Mouse (Mus musculus) neural tube, embryonic 11.5 days (tissue): ENCODE data around the gene Stk24. TPM values are rescaled to one million over a fixed set of nuclear protein-coding genes. Genes with fewer than 3 reads are reported as not detected.
A peak's percentile ranks its signal among the peaks of the same experiment; 100 is the strongest.

Experiments used
- ATAC-seq: fragments of 200-750 bp; cut with Nextera tagmentation; 2 replicates; pipeline ENCODE4 v1.8.0; 2017; ENCODE audit warnings: moderate number of reproducible peaks, mild to moderate bottlenecking, moderate TSS enrichment, moderate library complexity; ENCODE audit not compliant: insufficient read depth, low FRiP score, low TSS enrichment
- DNase-seq: peaks from one replicate; pipeline ENCODE4 v3.0.0-alpha.2; 2015; ENCODE audit warnings: low spot score
- H3K27ac ChIP-seq: fragments of 300-500 bp; sonication (generic); 2 replicates; pipeline ENCODE4 v1.5.1; 2014; ENCODE audit warnings: low read depth, mild to moderate bottlenecking, low read length
- H3K27me3 ChIP-seq: fragments of 300-500 bp; sonication (generic); 2 replicates; pipeline ENCODE4 v1.6.1; 2014; ENCODE audit warnings: mild to moderate bottlenecking, low read length, mixed read lengths; ENCODE audit not compliant: control insufficient read depth, insufficient read depth
- H3K36me3 ChIP-seq: fragments of 300-500 bp; sonication (generic); 2 replicates; pipeline ENCODE4 v1.6.1; 2014; ENCODE audit warnings: mild to moderate bottlenecking, low read length, moderate library complexity, mixed read lengths; ENCODE audit not compliant: control insufficient read depth, insufficient read depth
- H3K4me1 ChIP-seq: fragments of 300-500 bp; sonication (generic); 2 replicates; pipeline ENCODE4 v1.6.1; 2014; ENCODE audit warnings: low read length, mixed read lengths; ENCODE audit not compliant: control insufficient read depth, insufficient read depth
- H3K4me2 ChIP-seq: fragments of 300-500 bp; sonication (generic); 2 replicates; pipeline ENCODE4 v1.6.1; 2014; ENCODE audit warnings: low read depth, mild to moderate bottlenecking, moderate library complexity
- H3K4me3 ChIP-seq: fragments of 300-500 bp; sonication (generic); 2 replicates; pipeline ENCODE4 v1.5.1; 2014; ENCODE audit warnings: low read depth, low read length
- H3K9ac ChIP-seq: fragments of 300-500 bp; sonication (generic); 2 replicates; pipeline ENCODE4 v1.6.1; 2014; ENCODE audit warnings: mild to moderate bottlenecking, low read length
- H3K9me3 ChIP-seq: fragments of 300-500 bp; sonication (generic); 2 replicates; pipeline ENCODE4 v1.6.1; 2016; ENCODE audit warnings: low read length; ENCODE audit not compliant: control insufficient read depth
- WGBS: fragments of 180-500 bp; shearing (Covaris S2); extraction: QIAGEN DNeasy Blood & Tissue Kit; methylation state at CpG from one replicate; pipeline ENCODE4 v1.1.7; 2014; 5-methylcytosine and 5-hydroxymethylcytosine counted together
- polyA plus RNA-seq: library from polyadenylated mRNA; unstranded; fragments of >200 nt; fragmentation: Nextera tagmentation; extraction: Ambion mirVana; gene quantifications from 2 replicates; pipeline ENCODE4 v1.2.1, GENCODE M21; 2014

Gene Stk24
- polyA plus RNA-seq, 1 experiment from 2014 or later = 38.1 TPM

GRCm38 (mm10) chr14:121263912-121264311 lies 115.9 kb downstream of the Stk24 start:
- H3K36me3 ChIP-seq = no peaks in the 10 kb centered on the region
- no peaks in the 10 kb centered on the region for H3K4me1 ChIP-seq
- ATAC-seq (no peak), DNase-seq (no peak)
- H3K4me2 ChIP-seq = no peak overlapping the region
- WGBS = 96% methylated on average over 2 of the region's 2 CpGs
- no peak overlapping the region for H3K9ac ChIP-seq
- no peaks in the 10 kb centered on the region for H3K9me3 ChIP-seq
- no peak overlapping the region for H3K4me3 ChIP-seq
- H3K27ac ChIP-seq = no peak overlapping the region
- H3K27me3 ChIP-seq = no peaks in the 10 kb centered on the region

DNA sequence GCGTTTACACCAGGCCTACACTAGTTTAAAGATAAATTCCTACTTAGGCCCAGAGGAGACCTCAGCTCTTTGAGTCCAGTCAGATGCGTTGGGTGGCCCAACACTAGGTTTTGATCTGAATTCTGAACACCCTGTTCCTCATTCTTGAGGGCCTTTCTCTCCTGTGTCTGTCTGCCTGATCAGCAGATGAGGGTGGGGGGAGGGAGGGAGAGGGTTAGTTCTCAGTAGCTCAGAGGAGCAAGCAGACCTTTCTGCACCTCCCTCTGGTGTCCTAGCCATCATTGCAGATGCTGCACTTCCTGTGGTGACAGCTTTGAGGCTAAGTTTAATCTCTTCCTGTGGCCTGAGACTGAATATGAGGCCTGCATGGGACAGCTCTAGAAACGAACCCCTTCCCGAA lies 117.2 kb downstream of the Stk24 start:
- no peaks in the 10 kb centered on the region for H3K36me3 ChIP-seq
- ATAC-seq (no peak), DNase-seq (peak; percentile 21)
- H3K9ac ChIP-seq = no peak overlapping the region
- WGBS = 75% methylated on average over 4 of the region's 4 CpGs
- no peak overlapping the region for H3K4me3 ChIP-seq
- no peaks in the 10 kb centered on the region for H3K4me1 ChIP-seq
- no peak overlapping the region for H3K4me2 ChIP-seq
- no peaks in the 10 kb centered on the region for H3K27me3 ChIP-seq
- H3K9me3 ChIP-seq = no peaks in the 10 kb centered on the region
- H3K27ac ChIP-seq = no peak overlapping the region

- H3K9ac ChIP-seq = no peak overlapping the region
- no peaks in the 10 kb centered on the region for H3K9me3 ChIP-seq
- H3K4me2 ChIP-seq = no peak overlapping the region
- H3K27me3 ChIP-seq = no peaks in the 10 kb centered on the region
- DNase-seq (no peak), ATAC-seq (no peak)
- no peak overlapping the region for H3K4me3 ChIP-seq
- peaks cover 2% of the 10 kb centered on the region; the same call in 1 of the 2 replicates for H3K36me3 ChIP-seq
- no peak overlapping the region for H3K27ac ChIP-seq
- no peaks in the 10 kb centered on the region for H3K4me1 ChIP-seq
- 78% methylated on average over 5 of the region's 5 CpGs for WGBS
Observed at GRCm38 (mm10) chr14:121261229-121261879, 118.5 kb downstream of the Stk24 start.

GRCm38 (mm10) chr14:121259789-121260188 lies 120.0 kb downstream of the Stk24 start:
- Histone ChIP-seq H3K27ac (no peak overlapping the region), H3K27me3 (no peaks in the 10 kb centered on the region), H3K36me3 (peaks cover 2% of the 10 kb centered on the region; the same call in 1 of the 2 replicates), H3K4me3 (no peak overlapping the region), H3K9me3 (no peaks in the 10 kb centered on the region), H3K9ac (no peak overlapping the region), H3K4me2 (no peak overlapping the region), H3K4me1 (no peaks in the 10 kb centered on the region)
- WGBS = 59% methylated on average over 7 of the region's 7 CpGs
- DNase-seq (peak; percentile 71), ATAC-seq (peak; percentile 48; the same call in 1 of the 2 replicates)

DNA sequence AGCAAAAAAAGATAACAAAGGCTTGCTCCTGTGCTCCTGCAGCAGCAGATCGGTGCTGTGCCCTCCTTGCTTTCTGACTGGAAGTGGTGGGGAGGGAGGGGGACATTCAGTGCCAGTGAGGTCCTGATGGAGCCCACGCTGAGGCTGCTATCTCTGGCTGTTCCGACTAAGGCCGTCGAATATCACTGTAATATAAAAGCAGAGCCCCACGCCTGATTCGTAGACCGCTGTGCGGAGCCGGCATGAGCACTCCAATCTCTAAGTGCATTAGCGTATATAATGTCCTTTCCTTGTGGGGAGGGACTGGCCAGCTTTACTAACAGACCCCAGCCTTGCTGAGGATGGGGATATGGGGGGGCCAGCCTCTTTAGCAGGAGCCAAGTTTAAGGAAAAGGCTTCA lies 120.5 kb downstream of the Stk24 start:
- H3K4me2 ChIP-seq = no peak overlapping the region
- H3K27ac ChIP-seq = no peak overlapping the region
- peak; percentile 16; the same call in 1 of the 2 replicates for ATAC-seq
- no peak overlapping the region for H3K9ac ChIP-seq
- peaks cover 2% of the 10 kb centered on the region; the same call in 1 of the 2 replicates for H3K36me3 ChIP-seq
- H3K4me1 ChIP-seq = no peaks in the 10 kb centered on the region
- H3K9me3 ChIP-seq = no peaks in the 10 kb centered on the region
- H3K27me3 ChIP-seq = no peaks in the 10 kb centered on the region
- 77% methylated on average over 11 of the region's 11 CpGs for WGBS
- DNase-seq = no peak
- no peak overlapping the region for H3K4me3 ChIP-seq

DNA sequence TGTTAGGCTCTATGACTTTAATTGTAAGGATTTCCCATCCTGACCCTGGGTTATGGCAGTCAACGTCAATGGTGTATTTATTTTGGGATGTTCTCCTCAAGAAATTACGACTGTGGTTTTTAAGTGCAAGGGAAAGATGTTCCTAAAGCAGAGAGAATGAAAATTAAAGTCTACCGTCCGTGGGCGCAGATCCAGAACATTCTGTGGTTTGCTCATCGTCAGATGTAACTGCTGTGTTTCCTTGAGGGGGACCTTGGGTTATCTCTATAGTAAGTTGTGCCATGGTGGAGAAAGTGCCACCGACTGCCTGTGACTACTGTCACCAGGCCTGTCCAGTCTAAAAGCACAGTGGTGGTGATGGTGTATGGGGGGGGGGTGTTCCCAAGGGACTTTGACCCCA lies 122.9 kb downstream of the Stk24 start:
- no peak overlapping the region for H3K9ac ChIP-seq
- peaks cover 2% of the 10 kb centered on the region; the same call in 1 of the 2 replicates for H3K36me3 ChIP-seq
- no peaks in the 10 kb centered on the region for H3K4me1 ChIP-seq
- DNase-seq (no peak), ATAC-seq (no peak)
- H3K4me2 ChIP-seq = no peak overlapping the region
- no peaks in the 10 kb centered on the region for H3K9me3 ChIP-seq
- 95% methylated on average over 7 of the region's 7 CpGs for WGBS
- no peak overlapping the region for H3K27ac ChIP-seq
- H3K4me3 ChIP-seq = no peak overlapping the region
- H3K27me3 ChIP-seq = no peaks in the 10 kb centered on the region

- Histone ChIP-seq H3K4me1 (no peaks in the 10 kb centered on the region), H3K36me3 (peaks cover 2% of the 10 kb centered on the region; the same call in 1 of the 2 replicates), H3K27me3 (no peaks in the 10 kb centered on the region), H3K9me3 (no peaks in the 10 kb centered on the region), H3K27ac (no peak overlapping the region), H3K4me2 (no peak overlapping the region), H3K9ac (no peak overlapping the region), H3K4me3 (no peak overlapping the region)
- DNase-seq (no peak), ATAC-seq (no peak)
- WGBS = 91% methylated on average over 13 of the region's 13 CpGs
Observed at GRCm38 (mm10) chr14:121255469-121255868, 124.3 kb downstream of the Stk24 start.

DNA sequence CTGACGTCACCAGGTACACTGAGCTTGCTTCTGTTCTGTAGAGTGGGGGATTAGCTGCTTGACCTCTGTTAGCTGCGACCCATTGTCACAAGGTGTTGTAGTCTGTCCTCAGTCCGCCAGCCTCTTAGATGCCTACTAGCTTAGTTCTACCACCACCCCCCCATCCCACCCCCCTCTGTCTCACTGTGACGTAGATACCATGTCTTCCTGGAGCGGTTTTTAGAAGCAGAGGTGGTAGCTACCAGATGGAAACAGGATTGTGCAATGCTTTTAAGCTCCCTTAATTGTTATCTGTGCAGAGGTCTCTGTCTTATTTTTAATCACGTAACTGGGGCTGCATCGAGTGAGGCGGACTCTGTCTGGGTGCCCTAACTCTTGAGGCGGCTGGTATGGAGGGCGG lies 124.9 kb downstream of the Stk24 start:
- H3K4me1 ChIP-seq = no peaks in the 10 kb centered on the region
- no peak overlapping the region for H3K4me2 ChIP-seq
- no peaks in the 10 kb centered on the region for H3K9me3 ChIP-seq
- H3K27me3 ChIP-seq = no peaks in the 10 kb centered on the region
- ATAC-seq = no peak
- 93% methylated on average over 10 of the region's 10 CpGs for WGBS
- H3K27ac ChIP-seq = no peak overlapping the region
- DNase-seq = no peak
- no peak overlapping the region for H3K4me3 ChIP-seq
- H3K9ac ChIP-seq = no peak overlapping the region
- peaks cover 2% of the 10 kb centered on the region; the same call in 1 of the 2 replicates for H3K36me3 ChIP-seq

DNA sequence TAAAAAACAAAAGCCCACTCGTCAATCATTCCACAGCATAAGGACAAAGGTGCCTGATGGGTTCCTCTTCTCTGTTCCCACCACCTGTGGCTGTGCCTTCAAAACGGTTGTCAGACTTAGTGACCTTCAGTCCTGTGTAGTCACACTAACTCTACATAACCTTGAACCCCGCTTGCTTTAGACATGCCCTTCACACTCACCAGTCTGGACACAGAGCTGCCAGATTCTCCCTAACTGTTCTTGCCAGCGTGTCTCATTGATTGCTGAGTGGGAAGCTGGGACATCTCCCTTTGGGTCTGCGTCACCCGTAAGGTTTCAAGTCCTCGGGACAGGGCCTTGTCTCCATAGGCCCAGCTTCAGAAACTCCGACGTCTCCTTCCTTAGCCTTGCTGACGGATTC lies 127.3 kb downstream of the Stk24 start:
- DNase-seq = no peak
- peaks cover 2% of the 10 kb centered on the region; the same call in 1 of the 2 replicates for H3K36me3 ChIP-seq
- no peak for ATAC-seq
- 0 out of 2 replicates have a peak, but pooled peaks cover 3% of the 10 kb centered on the region for H3K4me1 ChIP-seq
- H3K4me3 ChIP-seq = no peak overlapping the region
- WGBS = 92% methylated on average over 10 of the region's 10 CpGs
- no peaks in the 10 kb centered on the region for H3K9me3 ChIP-seq
- H3K27ac ChIP-seq = no peak overlapping the region
- no peaks in the 10 kb centered on the region for H3K27me3 ChIP-seq
- H3K9ac ChIP-seq = no peak overlapping the region
- no peak overlapping the region for H3K4me2 ChIP-seq
